Mouse (Mus musculus): Measurements from ENCODE around the gene Dctpp1. TPM values are rescaled to one million over a fixed set of nuclear protein-coding genes. Genes with fewer than 3 reads are reported as not detected.
A peak's percentile ranks its signal among the peaks of the same experiment; 100 is the strongest.

Gene Dctpp1
- polyA plus RNA-seq (2015; fragmentation: Nextera tagmentation; extraction: Ambion mirVana): 131 and 145 TPM in 2 replicates

GRCm38 (mm10) chr7:127260309-127261111 lies at the start of gene Dctpp1:
Gene Dctpp1 (minus strand): TSS chr7:127260709.
- H3K9me3 ChIP-seq (replicated peaks; ENCODE audit: control insufficient read depth, low read length): no peaks in the 10 kb centered on the region
- under 1% methylated on average over 50 of the region's 50 CpGs for WGBS
- H3K4me2 ChIP-seq (ENCODE audit: low read depth, low read length): peak within 1 kb of the TSS; percentile 93
- peaks cover 4% of the 10 kb centered on the region; the same call in 1 of the 2 replicates for H3K4me1 ChIP-seq (ENCODE audit: control insufficient read depth, insufficient read depth, low read length)
- peak within 1 kb of the TSS; percentile 67 for H3K27ac ChIP-seq (ENCODE audit: low read length)
- H3K9ac ChIP-seq (ENCODE audit: low read length): peak within 1 kb of the TSS; percentile 79
- no peaks in the 10 kb centered on the region for H3K27me3 ChIP-seq (ENCODE audit: control insufficient read depth, insufficient read depth, low read length)
- ATAC-seq (ENCODE audit: insufficient read depth, low FRiP score): peak; percentile 99
- no peaks in the 10 kb centered on the region for H3K36me3 ChIP-seq (ENCODE audit: control insufficient read depth, insufficient read depth, low read length)
- H3K4me3 ChIP-seq (replicated peaks; ENCODE audit: low read length): peak within 1 kb of the TSS; percentile 63

DNA sequence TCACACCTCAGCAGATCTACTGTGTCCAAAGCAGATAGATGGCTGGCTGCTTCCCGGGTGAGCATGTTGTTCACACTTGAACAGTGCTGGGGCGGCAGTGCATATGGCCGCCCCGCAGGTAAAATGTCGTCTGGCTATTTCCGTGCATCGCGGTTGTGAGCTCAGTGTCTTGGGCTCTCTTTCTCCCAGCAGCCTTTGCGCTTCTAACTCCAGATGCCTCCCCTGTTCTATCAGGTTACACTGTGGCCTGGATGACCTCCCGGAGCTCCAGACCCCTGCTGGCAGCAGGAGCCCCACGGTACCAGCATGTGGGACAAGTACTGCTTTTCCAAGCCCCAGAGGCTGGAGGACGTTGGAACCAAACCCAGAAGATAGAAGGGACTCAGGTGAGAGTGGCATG lies 49.4 kb upstream of the Dctpp1 start:
- no peak overlapping the region for H3K27ac ChIP-seq (ENCODE audit: low read length)
- H3K9me3 ChIP-seq (replicated peaks; ENCODE audit: control insufficient read depth, low read length): no peaks in the 10 kb centered on the region
- no peaks in the 10 kb centered on the region for H3K4me1 ChIP-seq (ENCODE audit: control insufficient read depth, insufficient read depth, low read length)
- H3K4me2 ChIP-seq (ENCODE audit: low read depth, low read length): no peak overlapping the region
- H3K9ac ChIP-seq (ENCODE audit: low read length): no peak overlapping the region
- no peaks in the 10 kb centered on the region for H3K27me3 ChIP-seq (ENCODE audit: control insufficient read depth, insufficient read depth, low read length)
- ATAC-seq (ENCODE audit: insufficient read depth, low FRiP score): no peak
- WGBS: 59% methylated on average over 12 of the region's 12 CpGs
- H3K4me3 ChIP-seq (replicated peaks; ENCODE audit: low read length): no peak overlapping the region
- H3K36me3 ChIP-seq (ENCODE audit: control insufficient read depth, insufficient read depth, low read length): no peaks in the 10 kb centered on the region

- H3K9me3 ChIP-seq (replicated peaks; ENCODE audit: control insufficient read depth, low read length): no peaks in the 10 kb centered on the region
- H3K9ac ChIP-seq (ENCODE audit: low read length): no peak overlapping the region
- H3K27ac ChIP-seq (ENCODE audit: low read length): no peak overlapping the region
- no peak overlapping the region for H3K4me2 ChIP-seq (ENCODE audit: low read depth, low read length)
- ATAC-seq (ENCODE audit: insufficient read depth, low FRiP score): peak; percentile 78; the same call in 1 of the 2 replicates
- no peaks in the 10 kb centered on the region for H3K27me3 ChIP-seq (ENCODE audit: control insufficient read depth, insufficient read depth, low read length)
- H3K4me3 ChIP-seq (replicated peaks; ENCODE audit: low read length): no peak overlapping the region
- WGBS: 69% methylated on average over 4 of the region's 4 CpGs
- no peaks in the 10 kb centered on the region for H3K36me3 ChIP-seq (ENCODE audit: control insufficient read depth, insufficient read depth, low read length)
- H3K4me1 ChIP-seq (ENCODE audit: control insufficient read depth, insufficient read depth, low read length): no peaks in the 10 kb centered on the region
Observed at GRCm38 (mm10) chr7:127308887-127309286, 48.4 kb upstream of the Dctpp1 start.

GRCm38 (mm10) chr7:127308431-127308830 lies 47.9 kb upstream of the Dctpp1 start:
- Histone ChIP-seq H3K27me3 (ENCODE audit: control insufficient read depth, insufficient read depth, low read length) (no peaks in the 10 kb centered on the region), H3K9me3 (replicated peaks; ENCODE audit: control insufficient read depth, low read length) (no peaks in the 10 kb centered on the region), H3K4me2 (ENCODE audit: low read depth, low read length) (no peak overlapping the region), H3K36me3 (ENCODE audit: control insufficient read depth, insufficient read depth, low read length) (no peaks in the 10 kb centered on the region), H3K27ac (ENCODE audit: low read length) (no peak overlapping the region), H3K4me1 (ENCODE audit: control insufficient read depth, insufficient read depth, low read length) (no peaks in the 10 kb centered on the region), H3K9ac (ENCODE audit: low read length) (no peak overlapping the region), H3K4me3 (replicated peaks; ENCODE audit: low read length) (no peak overlapping the region)
- WGBS: 72% methylated on average over 2 of the region's 2 CpGs
- ATAC-seq (ENCODE audit: insufficient read depth, low FRiP score): peak; percentile 74

DNA sequence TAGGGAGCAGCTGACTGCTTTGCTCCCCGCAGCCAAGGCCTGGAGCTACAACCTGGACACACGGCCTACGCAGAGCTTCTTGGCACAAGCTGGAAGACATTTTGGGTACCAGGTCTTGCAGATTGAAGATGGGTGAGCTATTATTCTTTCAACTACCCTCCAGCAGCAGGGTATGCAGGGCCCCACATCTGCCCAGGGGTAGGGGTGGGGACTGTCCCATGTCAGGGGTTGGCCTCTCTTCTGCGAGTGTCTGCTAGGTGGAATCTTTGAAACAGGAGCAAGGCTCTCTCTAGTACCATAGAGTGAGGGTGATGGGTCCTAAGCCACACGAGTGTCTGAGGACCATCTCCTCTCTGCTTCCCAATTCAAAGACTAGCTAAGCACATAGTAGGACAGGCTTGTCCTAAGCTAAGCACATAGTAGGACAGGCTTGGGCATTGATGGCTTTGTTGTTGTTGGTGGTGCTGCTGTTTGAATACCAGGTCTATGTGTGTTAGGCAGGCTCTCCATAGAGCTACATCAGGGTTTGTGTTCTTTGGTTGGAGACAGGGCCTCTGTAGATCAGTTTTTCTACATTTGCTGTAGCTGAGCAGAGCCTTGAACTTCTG lies 37.2 kb upstream of the Dctpp1 start:
- no peaks in the 10 kb centered on the region for H3K36me3 ChIP-seq (ENCODE audit: control insufficient read depth, insufficient read depth, low read length)
- H3K4me1 ChIP-seq (ENCODE audit: control insufficient read depth, insufficient read depth, low read length): no peaks in the 10 kb centered on the region
- ATAC-seq (ENCODE audit: insufficient read depth, low FRiP score): no peak
- no peak overlapping the region for H3K4me2 ChIP-seq (ENCODE audit: low read depth, low read length)
- H3K27me3 ChIP-seq (ENCODE audit: control insufficient read depth, insufficient read depth, low read length): no peaks in the 10 kb centered on the region
- H3K4me3 ChIP-seq (replicated peaks; ENCODE audit: low read length): no peak overlapping the region
- 93% methylated on average over 5 of the region's 5 CpGs for WGBS
- no peak overlapping the region for H3K9ac ChIP-seq (ENCODE audit: low read length)
- no peaks in the 10 kb centered on the region for H3K9me3 ChIP-seq (replicated peaks; ENCODE audit: control insufficient read depth, low read length)
- H3K27ac ChIP-seq (ENCODE audit: low read length): no peak overlapping the region

GRCm38 (mm10) chr7:127296786-127297555 lies 36.5 kb upstream of the Dctpp1 start:
- no peak overlapping the region for H3K9ac ChIP-seq (ENCODE audit: low read length)
- no peak for ATAC-seq (ENCODE audit: insufficient read depth, low FRiP score)
- WGBS: 76% methylated on average over 5 of the region's 5 CpGs

GRCm38 (mm10) chr7:127296098-127296497 lies 35.6 kb upstream of the Dctpp1 start, which contains the start of gene Itgal:
Gene Itgal (plus strand): TSS chr7:127296260.
- no peak within 1 kb of the TSS for H3K9ac ChIP-seq (ENCODE audit: low read length)
- H3K4me3 ChIP-seq (replicated peaks; ENCODE audit: low read length): no peak within 1 kb of the TSS
- no peaks in the 10 kb centered on the region for H3K36me3 ChIP-seq (ENCODE audit: control insufficient read depth, insufficient read depth, low read length)
- no peaks in the 10 kb centered on the region for H3K27me3 ChIP-seq (ENCODE audit: control insufficient read depth, insufficient read depth, low read length)
- H3K27ac ChIP-seq (ENCODE audit: low read length): no peak within 1 kb of the TSS
- H3K4me2 ChIP-seq (ENCODE audit: low read depth, low read length): no peak within 1 kb of the TSS
- 73% methylated on average over 11 of the region's 11 CpGs for WGBS
- no peaks in the 10 kb centered on the region for H3K9me3 ChIP-seq (replicated peaks; ENCODE audit: control insufficient read depth, low read length)
- H3K4me1 ChIP-seq (ENCODE audit: control insufficient read depth, insufficient read depth, low read length): no peaks in the 10 kb centered on the region
- no peak for ATAC-seq (ENCODE audit: insufficient read depth, low FRiP score)

More at GRCm38 (mm10) chr7:127296786-127297555, 36.5 kb upstream of the Dctpp1 start:
- no peak overlapping the region for H3K27ac ChIP-seq (ENCODE audit: low read length)
- no peaks in the 10 kb centered on the region for H3K9me3 ChIP-seq (replicated peaks; ENCODE audit: control insufficient read depth, low read length)
- no peaks in the 10 kb centered on the region for H3K36me3 ChIP-seq (ENCODE audit: control insufficient read depth, insufficient read depth, low read length)
- no peak overlapping the region for H3K4me3 ChIP-seq (replicated peaks; ENCODE audit: low read length)
- H3K4me1 ChIP-seq (ENCODE audit: control insufficient read depth, insufficient read depth, low read length): no peaks in the 10 kb centered on the region
- H3K27me3 ChIP-seq (ENCODE audit: control insufficient read depth, insufficient read depth, low read length): no peaks in the 10 kb centered on the region
- H3K4me2 ChIP-seq (ENCODE audit: low read depth, low read length): no peak overlapping the region

GRCm38 (mm10) chr7:127290142-127290541 lies 29.6 kb upstream of the Dctpp1 start:
- Histone ChIP-seq H3K4me3 (replicated peaks; ENCODE audit: low read length) (no peak overlapping the region), H3K9ac (ENCODE audit: low read length) (no peak overlapping the region), H3K9me3 (replicated peaks; ENCODE audit: control insufficient read depth, low read length) (peaks cover 9% of the 10 kb centered on the region), H3K27ac (ENCODE audit: low read length) (no peak overlapping the region), H3K4me1 (ENCODE audit: control insufficient read depth, insufficient read depth, low read length) (no peaks in the 10 kb centered on the region), H3K27me3 (ENCODE audit: control insufficient read depth, insufficient read depth, low read length) (no peaks in the 10 kb centered on the region), H3K4me2 (ENCODE audit: low read depth, low read length) (no peak overlapping the region), H3K36me3 (ENCODE audit: control insufficient read depth, insufficient read depth, low read length) (no peaks in the 10 kb centered on the region)
- ATAC-seq (ENCODE audit: insufficient read depth, low FRiP score): no peak
- 70% methylated on average over 8 of the region's 8 CpGs for WGBS

DNA sequence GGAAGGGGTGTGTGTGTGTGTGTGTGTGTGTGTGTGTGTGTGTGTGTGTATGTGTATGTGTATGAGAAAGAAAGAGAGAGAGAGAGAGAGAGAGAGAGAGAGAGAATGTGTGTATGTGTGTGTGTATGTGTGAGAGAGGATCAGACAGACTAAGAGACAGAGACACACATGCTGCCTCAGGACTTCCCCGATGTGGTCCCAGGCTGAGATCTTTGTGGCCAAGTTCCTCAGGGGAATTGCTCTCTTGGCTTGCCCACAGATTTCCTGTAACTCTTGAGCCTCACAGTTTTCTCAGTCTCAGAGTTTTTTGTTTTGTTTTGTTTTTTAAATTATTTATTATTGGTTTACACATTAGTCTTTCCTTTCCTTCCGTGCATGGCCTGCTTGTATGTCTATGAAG lies 28.8 kb upstream of the Dctpp1 start:
- H3K9me3 ChIP-seq (replicated peaks; ENCODE audit: control insufficient read depth, low read length): peaks cover 9% of the 10 kb centered on the region
- no peaks in the 10 kb centered on the region for H3K27me3 ChIP-seq (ENCODE audit: control insufficient read depth, insufficient read depth, low read length)
- ATAC-seq (ENCODE audit: insufficient read depth, low FRiP score): no peak
- H3K4me3 ChIP-seq (replicated peaks; ENCODE audit: low read length): no peak overlapping the region
- H3K4me1 ChIP-seq (ENCODE audit: control insufficient read depth, insufficient read depth, low read length): no peaks in the 10 kb centered on the region
- WGBS: 67% methylated on average over 2 of the region's 2 CpGs
- no peak overlapping the region for H3K9ac ChIP-seq (ENCODE audit: low read length)
- H3K27ac ChIP-seq (ENCODE audit: low read length): no peak overlapping the region
- H3K4me2 ChIP-seq (ENCODE audit: low read depth, low read length): no peak overlapping the region
- H3K36me3 ChIP-seq (ENCODE audit: control insufficient read depth, insufficient read depth, low read length): no peaks in the 10 kb centered on the region

All from stomach, embryonic 16.5 days (tissue).